Mouse (Mus musculus) liver, embryonic 11.5 days (tissue): ENCODE data around the gene Ephb4. TPM values are rescaled to one million over a fixed set of nuclear protein-coding genes. Genes with fewer than 3 reads are reported as not detected.

Experiments used
- ATAC-seq: fragments of 200-750 bp; cut with Nextera tagmentation; replicated peaks from 2 replicates; pipeline ENCODE4 v1.8.0; 2017; ENCODE audit warnings: moderate number of reproducible peaks, mild to moderate bottlenecking, moderate TSS enrichment, moderate library complexity; ENCODE audit not compliant: low FRiP score
- DNase-seq: peaks from one replicate; pipeline ENCODE4 v3.0.0-alpha.2; 2017; ENCODE audit warnings: low spot score
- H3K27ac ChIP-seq: fragments of 300-500 bp; sonication (generic); 2 replicates; pipeline ENCODE4 v1.5.1; 2014; ENCODE audit warnings: mild to moderate bottlenecking, low read depth, low read length, control low read depth
- H3K27me3 ChIP-seq: fragments of 300-500 bp; sonication (generic); replicated peaks from 2 replicates; pipeline ENCODE4 v1.6.1; 2014; ENCODE audit warnings: low read length, mixed read lengths; ENCODE audit not compliant: control insufficient read depth, insufficient read depth
- H3K36me3 ChIP-seq: fragments of 300-500 bp; sonication (generic); 2 replicates; pipeline ENCODE4 v1.6.1; 2014; ENCODE audit warnings: mild to moderate bottlenecking, low read length, moderate library complexity, mixed read lengths; ENCODE audit not compliant: control insufficient read depth, insufficient read depth
- H3K4me1 ChIP-seq: fragments of 300-500 bp; sonication (generic); replicated peaks from 2 replicates; pipeline ENCODE4 v1.6.1; 2014; ENCODE audit warnings: low read length, mixed read lengths; ENCODE audit not compliant: control insufficient read depth, insufficient read depth
- H3K4me2 ChIP-seq: fragments of 300-500 bp; sonication (generic); 2 replicates; pipeline ENCODE4 v1.6.1; 2014; ENCODE audit warnings: mild to moderate bottlenecking, control low read depth, moderate library complexity
- H3K4me3 ChIP-seq: fragments of 300-500 bp; sonication (generic); 2 replicates; pipeline ENCODE4 v1.5.1; 2014; ENCODE audit warnings: low read depth, low read length, control low read depth
- H3K9ac ChIP-seq: fragments of 300-500 bp; sonication (generic); 2 replicates; pipeline ENCODE4 v1.6.1; 2014; ENCODE audit warnings: low read depth, low read length, control low read depth
- H3K9me3 ChIP-seq: fragments of 300-500 bp; sonication (generic); 2 replicates; pipeline ENCODE4 v1.6.1; 2016; ENCODE audit warnings: low read length, inconsistent platforms, mixed read lengths; ENCODE audit not compliant: control insufficient read depth
- WGBS: fragments of 180-500 bp; shearing (Covaris S2); extraction: QIAGEN DNeasy Blood & Tissue Kit; methylation state at CpG from one replicate; pipeline ENCODE4 v1.1.7; 2014; 5-methylcytosine and 5-hydroxymethylcytosine counted together
- polyA plus RNA-seq: library from polyadenylated mRNA; unstranded; fragments of >200 nt; fragmentation: Nextera tagmentation; extraction: Ambion mirVana; gene quantifications from 2 replicates; pipeline ENCODE4 v1.2.1, GENCODE M21; 2014

Gene Ephb4
- polyA plus RNA-seq, 1 experiment from 2014 or later: 29.9 TPM

GRCm38 (mm10) chr5:137332857-137333511, 16.9 kb upstream of the Ephb4 start:
- Histone ChIP-seq H3K36me3 (no peaks in the 10 kb centered on the region), H3K4me2 (peak overlapping the region; percentile 89), H3K4me3 (peak overlapping the region; percentile 70), H3K4me1 (peaks cover 20% of the 10 kb centered on the region), H3K9ac (peak overlapping the region; percentile 70), H3K27me3 (no peaks in the 10 kb centered on the region), H3K9me3 (no peaks in the 10 kb centered on the region), H3K27ac (no peak overlapping the region)
- ATAC-seq (no peak), DNase-seq (no peak)
- 19% methylated on average over 15 of the region's 15 CpGs for WGBS

GRCm38 (mm10) chr5:137333512-137334174, 16.3 kb upstream of the Ephb4 start, which contains the start of gene Slc12a9:
Slc12a9 (minus strand) TSS chr5:137333597.
- DNase-seq: peak; percentile 88
- Histone ChIP-seq H3K4me3 (peak within 1 kb of the TSS; percentile 70), H3K4me2 (peak within 1 kb of the TSS; percentile 89), H3K4me1 (peaks cover 20% of the 10 kb centered on the region), H3K36me3 (no peaks in the 10 kb centered on the region), H3K9me3 (no peaks in the 10 kb centered on the region), H3K27me3 (no peaks in the 10 kb centered on the region), H3K9ac (peak within 1 kb of the TSS; percentile 70), H3K27ac (no peak within 1 kb of the TSS)
- under 1% methylated on average over 44 of the region's 44 CpGs for WGBS
- ATAC-seq: peak; percentile 87

- Histone ChIP-seq H3K27me3 (no peaks in the 10 kb centered on the region), H3K4me2 (peak overlapping the region; percentile 89), H3K27ac (no peak overlapping the region), H3K9me3 (no peaks in the 10 kb centered on the region), H3K9ac (peak overlapping the region; percentile 70; the same call in 1 of the 2 replicates), H3K36me3 (no peaks in the 10 kb centered on the region), H3K4me1 (peaks cover 27% of the 10 kb centered on the region), H3K4me3 (peak overlapping the region; percentile 70)
- no peak for ATAC-seq
- no peak for DNase-seq
- 45% methylated on average over 10 of the region's 10 CpGs for WGBS
Observed at GRCm38 (mm10) chr5:137334317-137334716, 15.6 kb upstream of the Ephb4 start.

- WGBS: 86% methylated on average over 6 of the region's 6 CpGs
- ATAC-seq (no peak), DNase-seq (no peak)
- no peak overlapping the region for H3K9ac ChIP-seq
- H3K9me3 ChIP-seq: no peaks in the 10 kb centered on the region
- no peaks in the 10 kb centered on the region for H3K36me3 ChIP-seq
- no peak overlapping the region for H3K27ac ChIP-seq
- H3K4me2 ChIP-seq: no peak overlapping the region
- no peak overlapping the region for H3K4me3 ChIP-seq
- H3K27me3 ChIP-seq: no peaks in the 10 kb centered on the region
- peaks cover 34% of the 10 kb centered on the region for H3K4me1 ChIP-seq
Observed at GRCm38 (mm10) chr5:137335066-137335465, 14.8 kb upstream of the Ephb4 start.

- ATAC-seq (no peak), DNase-seq (no peak)
- Histone ChIP-seq H3K36me3 (no peaks in the 10 kb centered on the region), H3K9me3 (no peaks in the 10 kb centered on the region), H3K27ac (peak overlapping the region; percentile 43), H3K9ac (0 out of 2 replicates have a peak overlapping the region, but pooled peaks have one; percentile 14), H3K4me1 (peaks cover 33% of the 10 kb centered on the region), H3K4me3 (no peak overlapping the region), H3K27me3 (no peaks in the 10 kb centered on the region), H3K4me2 (peak overlapping the region; percentile 91)
- 48% methylated on average over 8 of the region's 8 CpGs for WGBS
Observed at GRCm38 (mm10) chr5:137337190-137337589, 12.7 kb upstream of the Ephb4 start.

GRCm38 (mm10) chr5:137338256-137338655, 11.7 kb upstream of the Ephb4 start:
- peak; percentile 76 for DNase-seq
- Histone ChIP-seq H3K27me3 (no peaks in the 10 kb centered on the region), H3K27ac (peak overlapping the region; percentile 75), H3K36me3 (no peaks in the 10 kb centered on the region), H3K4me3 (peak overlapping the region; percentile 54), H3K9ac (peak overlapping the region; percentile 69), H3K4me1 (peaks cover 32% of the 10 kb centered on the region), H3K4me2 (peak overlapping the region; percentile 91), H3K9me3 (no peaks in the 10 kb centered on the region)
- 0% methylated on average over 19 of the region's 19 CpGs for WGBS
- ATAC-seq: peak; percentile 79

- 3% methylated on average over 11 of the region's 11 CpGs for WGBS
- H3K4me1 ChIP-seq: peaks cover 32% of the 10 kb centered on the region
- H3K4me2 ChIP-seq: peak overlapping the region; percentile 91
- H3K4me3 ChIP-seq: peak overlapping the region; percentile 54
- H3K27me3 ChIP-seq: no peaks in the 10 kb centered on the region
- H3K9ac ChIP-seq: peak overlapping the region; percentile 69
- DNase-seq: no peak
- peak overlapping the region; percentile 75 for H3K27ac ChIP-seq
- no peaks in the 10 kb centered on the region for H3K36me3 ChIP-seq
- ATAC-seq: peak; percentile 15
- H3K9me3 ChIP-seq: no peaks in the 10 kb centered on the region
Observed at GRCm38 (mm10) chr5:137338663-137339289, 11.1 kb upstream of the Ephb4 start.

GRCm38 (mm10) chr5:137339290-137339979, 10.5 kb upstream of the Ephb4 start:
- WGBS: 17% methylated on average over 22 of the region's 22 CpGs
- ATAC-seq (peak; percentile 38; the same call in 1 of the 2 replicates), DNase-seq (no peak)
- no peaks in the 10 kb centered on the region for H3K9me3 ChIP-seq
- H3K4me1 ChIP-seq: peaks cover 28% of the 10 kb centered on the region
- peak overlapping the region; percentile 54; the same call in 1 of the 2 replicates for H3K4me3 ChIP-seq
- H3K9ac ChIP-seq: peak overlapping the region; percentile 69
- H3K36me3 ChIP-seq: no peaks in the 10 kb centered on the region
- H3K4me2 ChIP-seq: peak overlapping the region; percentile 91
- peak overlapping the region; percentile 75 for H3K27ac ChIP-seq
- no peaks in the 10 kb centered on the region for H3K27me3 ChIP-seq
